Mouse (Mus musculus) cerebellum, postnatal 36 days (tissue): ENCODE measurements around the gene Zfp738.
"Not testable (repeated sequence)": the region's sequence is repeated elsewhere in the genome, so short reads cannot be mapped to it uniquely, and the experiment has no call there.

Experiments
- DNase-seq, 2 experiments: peaks; one replicate each; pipeline ENCODE4 v3.0.0; 2021 to 2022; ENCODE audit warnings: mixed read lengths in 2 of 2

Gene Zfp738

DNA sequence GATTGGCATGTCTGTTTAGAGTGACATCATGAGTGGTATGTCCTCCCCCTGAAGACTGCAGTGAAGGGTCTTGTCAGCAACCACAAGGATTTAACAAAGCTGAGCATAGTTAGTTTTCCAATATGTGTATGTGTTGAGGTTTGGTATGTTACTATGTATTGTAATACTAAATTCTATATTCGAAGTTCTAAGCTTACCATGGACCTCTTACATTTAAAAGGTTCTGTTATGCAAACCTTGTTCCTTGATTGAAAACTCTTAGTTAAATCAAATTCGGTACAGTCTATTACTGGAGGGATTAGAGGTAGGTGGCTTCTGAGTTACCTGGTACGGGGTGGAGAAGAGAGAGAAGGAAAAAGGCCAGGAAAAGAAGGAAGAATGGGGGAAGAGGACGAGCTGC is at the start of gene Zfp738:
Gene Zfp738 (minus strand): TSS at position 101 of the 400 bp plus-strand sequence.
- no peak for DNase-seq

GRCm38 (mm10) chr13:67734391-67734790 is 47.5 kb upstream of the Zfp738 start:
- DNase-seq, result not testable (repeated sequence)

GRCm38 (mm10) chr13:67729441-67729840 is 42.6 kb upstream of the Zfp738 start:
- peak in 1 of 2 experiments; percentile 10 for DNase-seq

DNA sequence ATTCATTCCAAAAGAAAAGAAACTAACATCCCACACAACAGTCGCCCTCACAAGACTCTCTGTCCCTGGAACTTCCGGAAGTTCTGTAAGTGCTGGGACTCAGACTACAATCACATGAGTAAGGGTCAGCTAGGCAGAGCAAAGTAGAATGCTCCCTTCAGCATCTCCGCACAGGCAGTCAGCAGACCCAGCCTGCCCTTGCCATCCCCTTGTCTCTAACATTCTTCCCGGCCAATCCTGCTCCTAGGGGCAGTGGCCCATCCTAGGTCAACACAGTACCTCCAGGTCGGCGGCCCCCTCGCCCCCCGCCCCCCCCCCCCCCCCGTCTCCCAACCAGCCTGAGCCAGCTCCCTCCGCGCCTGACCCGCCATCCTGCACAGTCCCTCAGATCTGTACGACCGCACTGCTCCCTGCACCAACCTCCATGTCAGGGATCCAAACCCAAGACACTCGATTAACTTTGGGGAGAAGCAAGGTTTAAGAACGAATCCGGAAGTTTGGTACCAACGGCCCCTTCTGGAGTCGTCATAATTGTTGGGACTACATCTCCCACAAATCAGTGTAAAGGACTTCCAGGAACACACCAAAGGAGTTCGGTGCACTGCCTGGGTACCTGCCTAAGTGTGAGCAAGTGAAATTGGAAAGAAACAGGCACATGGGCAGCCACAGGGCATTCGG is 41.9 kb upstream of the Zfp738 start, which contains the start of gene Zfp65:
Gene Zfp65 (minus strand): TSS at position 533 of the 678 bp plus-strand sequence.
- peak; percentile 45 to 66 for DNase-seq

DNA sequence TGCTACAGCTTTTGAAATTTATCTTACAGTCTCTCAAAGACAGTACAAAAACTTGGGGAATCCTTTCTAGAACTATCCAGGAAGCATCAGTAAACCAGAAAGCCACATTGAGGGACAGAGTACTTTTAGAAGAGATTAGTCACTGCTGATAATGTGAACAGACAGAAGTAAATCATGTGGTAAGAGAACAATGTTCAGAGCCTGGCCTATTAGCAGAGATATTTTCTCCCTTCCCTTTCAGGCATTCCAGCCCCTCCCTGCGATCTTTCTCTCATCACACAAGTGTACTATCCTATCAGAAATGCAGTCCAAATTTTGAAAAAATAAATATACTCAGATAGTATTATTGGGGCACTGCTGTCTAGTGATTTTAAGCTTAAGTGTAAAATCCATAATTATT is 41.2 kb upstream of the Zfp738 start:
- no peak for DNase-seq

DNA sequence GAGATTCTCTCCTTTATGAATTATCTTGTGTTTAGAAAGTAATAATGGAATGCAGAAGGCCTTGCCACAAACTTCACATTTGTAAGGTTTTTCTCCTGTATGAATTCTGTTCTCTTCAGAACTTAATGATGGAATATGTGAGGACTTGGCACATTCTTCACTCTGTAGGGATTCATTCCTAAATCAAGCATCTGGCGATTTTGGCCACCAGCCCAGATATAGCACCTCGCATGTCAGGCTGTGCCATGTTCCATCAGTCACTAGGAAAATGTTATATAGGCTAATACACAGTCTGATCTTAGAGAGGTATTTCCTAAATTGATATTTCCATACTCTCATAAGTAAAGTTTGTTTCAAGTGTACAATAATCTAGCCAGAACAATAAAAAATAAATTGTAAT is 38.5 kb upstream of the Zfp738 start:
- DNase-seq, result peak; percentile 20 to 39

DNA sequence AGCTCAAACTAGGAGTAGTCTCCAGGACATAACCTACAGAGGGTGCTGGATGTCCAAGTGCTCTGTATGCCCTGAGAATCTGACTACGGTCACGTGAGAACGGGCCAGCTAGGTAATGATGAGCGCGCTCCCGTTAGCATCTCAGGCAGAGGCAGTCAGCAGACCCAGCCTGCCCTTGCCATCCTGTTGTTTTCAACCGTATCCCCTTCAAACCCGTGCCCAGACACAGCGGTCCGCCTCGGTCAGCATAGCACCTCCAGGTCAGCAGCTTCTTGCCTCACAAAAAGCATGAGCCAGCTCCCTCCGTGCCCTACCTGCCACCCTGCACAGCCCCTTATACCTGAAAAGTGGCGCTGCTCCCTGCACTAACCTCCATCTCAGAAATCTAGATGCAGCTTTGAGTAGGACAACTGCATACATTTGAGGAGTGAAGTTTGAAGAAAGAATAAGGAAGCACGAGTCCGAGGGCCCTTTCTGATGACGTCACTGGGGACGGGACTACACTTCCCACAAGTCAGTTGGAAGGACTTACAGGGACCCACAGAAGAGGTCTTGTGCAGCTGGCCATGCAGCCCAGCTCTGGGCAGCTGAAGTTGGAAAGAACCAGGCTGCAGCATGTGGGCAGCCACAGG is 37.1 kb upstream of the Zfp738 start:
- peak; percentile 87 to 90 for DNase-seq

GRCm38 (mm10) chr13:67683841-67684240 is 3.0 kb downstream of the Zfp738 start:
- not testable (repeated sequence) for DNase-seq

DNA sequence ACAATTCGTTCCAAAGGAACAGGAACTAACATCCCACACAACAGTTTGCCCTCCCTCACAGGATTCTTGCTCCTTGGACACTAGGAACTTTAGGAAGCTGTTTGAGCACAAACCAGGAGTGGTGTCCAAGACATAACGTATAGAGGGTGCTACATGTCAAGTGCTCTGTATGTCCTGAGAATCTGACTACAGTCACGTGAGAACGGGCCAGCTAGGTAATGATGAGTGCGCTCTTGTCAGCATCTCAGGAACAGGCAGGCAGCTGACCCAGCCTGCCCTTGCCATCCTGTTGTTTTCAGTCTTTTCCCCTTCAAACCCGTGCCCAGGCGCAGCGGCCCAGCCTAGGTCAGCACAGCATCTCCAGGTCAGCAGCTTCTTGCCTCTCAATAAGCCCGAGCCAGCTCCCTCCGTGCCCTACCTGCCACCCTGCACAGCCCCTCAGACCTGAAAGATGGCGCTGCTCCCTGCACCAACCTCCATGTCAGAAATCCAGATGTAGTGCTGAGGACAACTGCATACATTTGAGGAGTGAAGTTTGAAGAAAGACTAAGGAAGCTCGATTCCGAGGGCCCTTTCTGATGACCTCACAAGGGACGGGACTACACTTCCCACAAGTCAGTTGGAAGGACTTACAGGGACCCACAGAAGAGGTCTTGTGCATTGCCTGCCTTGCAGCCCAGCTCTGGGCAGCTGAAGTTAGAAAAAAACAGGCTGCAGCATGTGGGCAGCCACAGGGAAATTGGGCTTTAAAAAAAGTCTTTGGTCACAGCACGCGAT is 3.7 kb downstream of the Zfp738 start:
- DNase-seq, result peak; percentile 81 to 89

- no peak for DNase-seq
Measured at GRCm38 (mm10) chr13:67674902-67675301, 12.0 kb downstream of the Zfp738 start.

GRCm38 (mm10) chr13:67652496-67652895 is 34.4 kb downstream of the Zfp738 start:
- DNase-seq, result no peak

DNA sequence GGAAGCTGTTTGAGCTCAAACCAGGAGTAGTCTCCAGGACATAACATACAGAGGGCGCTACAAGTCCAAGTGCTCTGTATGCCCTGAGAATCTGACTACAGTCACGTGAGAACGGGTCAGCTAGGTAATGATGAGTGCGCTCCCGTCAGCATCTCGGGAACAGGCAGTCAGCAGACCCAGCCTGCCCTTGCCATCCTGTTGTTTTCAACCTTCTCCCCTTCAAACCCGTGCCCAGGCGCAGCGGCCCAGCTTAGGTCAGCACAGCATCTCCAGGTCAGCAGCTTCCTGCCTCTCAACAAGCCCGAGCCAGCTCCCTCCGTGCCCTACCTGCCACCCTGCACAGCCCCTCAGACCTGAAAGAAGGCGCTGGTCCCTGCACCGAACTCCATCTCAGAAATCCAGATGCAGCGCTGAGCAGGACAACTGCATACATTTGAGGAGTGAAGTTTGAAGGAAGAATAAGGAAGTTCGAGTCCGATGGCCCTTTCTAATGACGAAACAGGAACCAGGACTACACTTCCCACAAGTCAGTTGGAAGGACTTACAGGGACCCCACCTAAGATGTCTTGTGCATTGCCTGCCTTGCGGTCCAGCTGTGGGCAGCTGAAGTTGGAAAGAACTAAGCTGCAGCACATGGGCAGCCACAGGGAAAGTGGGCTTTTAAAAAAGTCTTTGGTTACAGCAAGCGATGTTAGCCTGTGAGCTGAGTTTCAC is 49.4 kb downstream of the Zfp738 start, which contains the start of the genes Gm49345 and Zfp729a:
Gene Gm49345 (minus strand): TSS at position 476 of the 714 bp plus-strand sequence.
Gene Zfp729a (minus strand): TSS at position 498 of the 714 bp plus-strand sequence.
- DNase-seq, result peak; percentile 78 to 87

DNA sequence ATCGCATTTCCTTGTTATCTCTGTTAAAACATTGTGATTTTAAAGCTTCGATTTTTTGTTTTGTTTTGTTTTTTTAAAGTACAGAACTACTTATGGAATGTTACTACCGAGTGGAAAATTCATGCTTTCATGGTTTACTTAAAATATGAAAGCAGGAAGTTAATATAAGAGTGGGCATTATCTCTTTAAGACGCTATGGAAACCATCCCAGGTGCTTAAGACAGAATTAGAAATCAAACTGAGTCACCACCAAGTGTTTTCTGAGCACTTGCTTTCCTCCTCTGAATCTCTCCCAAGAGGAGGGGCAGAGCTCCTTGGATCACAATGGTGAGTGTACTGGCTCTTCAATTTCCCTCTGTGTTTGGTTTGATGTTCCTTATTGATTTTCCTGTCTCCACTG is 76.8 kb downstream of the Zfp738 start:
- peak in 1 of 2 experiments; percentile 3 for DNase-seq

- peak; percentile 89 to 95 for DNase-seq
Measured at GRCm38 (mm10) chr13:67609066-67609876, 77.6 kb downstream of the Zfp738 start, which contains the start of gene Zfp729b. Gene Zfp729b (minus strand): TSS chr13:67609707.
